Mouse (Mus musculus): ENCODE measurements around the gene Fam189b.

The Fam189b gene

DNA sequence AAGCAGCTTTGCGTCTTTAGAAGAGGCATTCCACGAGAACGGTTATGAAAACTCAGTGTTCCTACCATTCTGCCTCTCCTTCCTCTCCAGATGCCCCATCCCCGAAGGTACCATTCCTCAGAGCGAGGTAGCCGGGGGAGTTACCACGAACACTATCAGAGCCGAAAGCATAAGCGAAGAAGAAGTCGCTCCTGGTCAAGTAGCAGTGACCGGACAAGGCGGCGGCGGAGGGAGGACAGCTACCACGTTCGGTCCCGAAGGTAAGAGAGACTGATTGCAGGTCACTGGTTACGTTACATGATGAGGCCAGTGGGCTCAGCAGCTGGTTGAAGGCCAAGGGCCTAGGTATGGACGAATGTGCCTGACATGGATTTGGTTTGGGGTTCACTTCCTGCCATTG lies 16.0 kb upstream of the Fam189b start:
- no peak for DNase-seq

DNA sequence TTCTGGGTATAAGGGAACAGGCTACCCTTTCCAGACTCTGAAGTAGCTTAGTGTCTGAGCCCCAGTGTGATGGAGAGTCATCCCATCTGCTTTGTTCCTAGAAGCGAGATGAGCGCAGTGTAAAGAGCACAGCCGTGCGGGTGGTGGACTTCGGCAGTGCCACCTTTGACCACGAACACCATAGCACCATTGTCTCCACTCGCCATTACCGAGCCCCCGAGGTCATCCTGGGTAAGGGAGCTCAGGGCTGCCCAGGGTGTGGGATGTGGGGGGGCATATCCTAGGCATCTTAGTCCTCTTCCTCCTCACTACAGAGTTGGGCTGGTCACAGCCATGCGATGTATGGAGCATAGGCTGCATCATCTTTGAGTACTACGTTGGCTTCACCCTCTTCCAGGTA lies 8.1 kb upstream of the Fam189b start:
- no peak for DNase-seq

DNA sequence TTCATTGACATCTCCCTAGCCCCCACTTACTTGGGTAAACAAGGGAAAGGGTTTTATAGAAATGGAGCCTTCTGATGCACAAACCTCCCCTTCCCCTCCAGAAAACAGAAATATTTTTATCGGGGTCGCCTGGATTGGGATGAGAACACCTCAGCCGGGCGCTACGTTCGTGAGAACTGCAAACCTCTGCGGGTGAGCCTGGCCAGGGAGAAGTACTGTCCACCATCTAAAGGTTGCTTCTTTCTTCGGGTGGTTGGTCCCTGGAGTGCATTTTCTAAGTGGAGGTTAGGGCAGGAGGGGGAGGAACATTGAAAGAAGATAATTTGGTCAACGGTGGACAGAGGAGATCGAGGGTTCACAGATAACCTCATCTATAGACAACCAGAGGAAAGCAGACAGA lies 7.4 kb upstream of the Fam189b start:
- no peak for DNase-seq

DNA sequence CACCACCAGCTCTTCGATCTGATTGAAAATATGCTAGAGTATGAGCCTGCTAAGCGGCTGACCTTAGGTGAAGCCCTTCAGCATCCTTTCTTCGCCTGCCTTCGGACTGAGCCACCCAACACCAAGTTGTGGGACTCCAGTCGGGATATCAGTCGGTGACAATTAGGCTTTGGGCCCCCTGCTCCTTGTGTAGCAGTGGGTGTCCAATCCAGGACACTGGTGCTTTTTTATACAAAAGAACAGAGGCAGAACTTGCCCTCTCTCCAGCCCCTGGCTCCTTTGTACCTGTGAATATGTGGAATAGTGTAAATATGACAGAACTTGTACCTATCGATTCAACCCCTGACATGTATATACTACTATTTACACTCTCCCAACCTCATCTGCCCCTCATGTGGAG lies 6.5 kb upstream of the Fam189b start:
- no peak for DNase-seq

DNA sequence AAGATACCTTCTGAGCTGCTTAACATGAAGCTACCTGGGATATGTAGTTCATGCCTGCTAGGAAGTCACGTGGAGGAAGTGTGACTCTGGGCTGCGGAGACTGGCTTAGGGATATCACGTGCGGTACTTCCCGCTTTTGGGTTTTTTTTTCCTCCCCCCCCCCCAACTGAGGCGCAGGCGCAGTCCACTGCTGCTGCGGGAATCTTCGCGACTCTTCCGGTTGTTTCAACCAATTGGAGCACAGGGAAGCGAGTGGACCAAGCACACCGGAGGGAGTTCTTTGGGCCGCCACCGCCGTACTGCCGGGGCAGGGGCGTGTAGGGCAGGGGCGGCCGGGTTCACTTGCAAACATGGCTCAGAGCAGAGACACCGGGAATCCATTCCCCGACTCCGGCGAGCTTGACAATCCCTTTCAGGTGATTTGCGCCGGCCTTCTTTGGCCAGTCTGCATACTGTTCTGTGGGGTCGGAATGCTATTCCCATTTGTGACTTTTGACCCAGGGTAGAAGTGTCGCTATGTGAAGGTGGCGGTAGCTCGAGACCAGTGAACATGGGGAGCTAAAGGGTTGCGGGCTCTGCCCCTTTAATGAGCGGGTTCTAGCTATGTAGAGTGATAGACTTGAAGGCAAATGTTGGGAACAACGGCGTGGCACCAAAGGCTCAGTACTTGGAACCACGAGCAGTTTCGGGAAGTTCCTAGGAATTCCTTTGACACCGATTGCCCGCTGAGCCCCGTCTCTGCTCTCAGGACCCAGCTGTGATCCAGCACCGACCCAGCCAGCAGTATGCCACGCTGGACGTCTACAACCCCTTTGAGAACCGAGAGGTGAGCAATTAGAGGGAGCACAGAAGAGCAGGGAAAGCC lies 5.5 kb upstream of the Fam189b start, which contains the start of gene Scamp3:
Gene Scamp3 (plus strand): TSS at position 232 of the 865 bp plus-strand sequence.
- DNase-seq, result peak; percentile 77 to 78

DNA sequence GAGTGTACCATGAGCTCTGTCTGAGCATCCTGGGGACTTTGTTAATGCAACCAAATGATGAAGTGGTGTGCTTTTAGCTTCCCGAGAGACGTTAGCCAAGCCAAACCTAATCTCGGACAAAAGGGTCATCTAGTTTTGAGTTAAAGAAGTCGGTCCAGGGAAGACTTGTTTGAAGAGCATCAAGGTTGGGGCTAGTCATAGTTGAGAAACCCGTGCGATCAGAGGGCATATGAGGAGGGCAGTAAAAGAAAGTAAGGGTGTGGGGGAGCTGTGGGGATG lies 4.9 kb upstream of the Fam189b start:
- DNase-seq, result no peak

DNA sequence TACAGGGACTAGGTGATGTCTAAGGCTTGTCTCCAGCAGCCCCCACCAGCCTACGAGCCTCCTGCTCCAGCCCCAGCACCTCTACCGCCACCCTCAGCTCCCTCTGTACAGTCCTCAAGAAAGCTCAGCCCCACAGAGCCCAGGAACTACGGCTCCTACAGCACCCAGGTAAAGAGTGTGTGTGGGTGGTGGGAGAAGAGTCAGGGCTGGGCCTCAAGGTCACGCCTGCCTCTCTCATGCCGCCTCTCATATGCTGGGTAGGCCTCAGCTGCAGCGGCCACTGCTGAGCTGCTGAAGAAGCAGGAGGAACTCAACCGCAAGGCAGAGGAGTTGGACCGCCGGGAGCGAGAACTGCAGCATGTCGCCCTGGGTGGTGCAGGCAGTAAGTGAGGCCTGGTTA lies 3.9 kb upstream of the Fam189b start:
- DNase-seq, result no peak

DNA sequence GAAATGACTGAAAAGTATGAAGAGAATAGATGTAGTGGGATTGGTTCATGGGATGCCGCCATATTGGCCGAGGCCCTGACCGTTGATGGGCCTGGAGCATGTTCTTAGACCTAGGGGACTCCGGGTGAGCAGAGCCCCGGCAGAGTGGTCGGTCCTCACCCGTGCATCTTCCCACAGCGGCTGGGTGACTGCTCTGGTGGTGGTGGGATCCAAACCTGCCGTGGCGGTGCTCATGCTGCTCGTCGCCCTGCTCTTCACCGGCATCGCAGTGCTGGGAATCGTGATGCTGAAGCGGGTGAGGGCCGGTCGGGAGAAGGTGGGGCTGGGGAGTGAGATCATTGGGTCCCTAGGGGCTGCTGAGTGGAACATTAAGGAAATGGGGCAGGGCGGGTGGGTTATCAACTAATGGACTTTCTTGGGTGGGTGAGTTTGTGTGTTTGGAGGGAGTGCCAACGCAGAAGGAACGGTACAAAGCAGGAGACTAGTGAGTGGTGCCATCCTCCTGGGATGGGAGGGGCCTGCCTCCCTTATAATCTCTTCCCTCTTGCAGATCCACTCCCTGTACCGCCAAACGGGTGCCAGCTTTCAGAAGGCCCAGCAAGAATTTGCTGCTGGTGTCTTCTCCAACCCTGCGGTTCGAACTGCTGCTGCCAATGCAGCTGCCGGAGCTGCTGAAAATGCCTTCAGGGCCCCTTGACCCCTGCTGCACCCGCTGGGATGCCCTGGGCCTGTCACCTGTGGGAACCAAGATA lies 1.0 kb upstream of the Fam189b start:
- no peak for DNase-seq

DNA sequence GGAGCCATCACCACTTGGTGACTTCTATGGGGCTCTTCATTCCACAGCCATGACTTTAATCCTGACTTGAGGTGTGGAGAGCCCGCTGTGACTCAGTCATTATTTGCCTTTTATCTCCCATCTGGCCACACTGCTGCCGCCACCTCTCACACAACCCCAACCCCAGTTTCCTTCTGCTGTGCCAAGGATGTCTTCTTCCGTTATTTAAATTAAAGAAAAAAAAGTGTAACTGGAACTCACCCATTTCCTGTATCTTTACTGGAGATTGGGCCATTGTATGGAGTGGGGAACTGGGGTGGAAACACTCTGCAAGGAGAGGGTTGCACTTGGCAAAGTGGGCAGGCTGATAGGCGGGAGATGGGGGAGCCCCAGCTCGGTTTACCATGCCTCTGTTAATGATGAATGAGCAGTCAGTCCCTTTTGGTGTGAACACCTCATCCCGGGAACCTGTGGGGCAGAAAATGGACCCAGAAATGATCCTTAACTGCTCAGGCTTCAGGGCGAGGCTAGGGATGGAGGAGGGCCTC lies 349 bp upstream of the Fam189b start:
- DNase-seq, result no peak

DNA sequence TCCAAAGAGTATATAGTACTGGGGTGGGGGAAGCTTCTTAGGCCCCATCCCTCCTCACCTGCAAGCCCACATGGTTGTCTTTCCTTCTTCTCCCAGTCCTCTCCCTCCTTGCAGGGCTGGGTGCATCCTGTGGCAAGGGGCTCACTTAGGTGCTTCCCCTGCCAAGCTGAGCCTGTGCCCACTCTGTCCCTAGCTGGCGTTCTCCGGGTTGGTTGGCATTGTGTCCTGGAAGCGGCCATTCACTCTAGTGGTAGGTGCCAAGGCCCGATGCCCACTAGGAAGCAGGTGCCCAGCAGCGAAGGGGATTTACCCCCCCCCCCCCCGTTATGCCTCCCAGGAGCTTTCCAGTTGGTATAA lies 994 bp downstream of the Fam189b start:
- DNase-seq, result no peak

DNA sequence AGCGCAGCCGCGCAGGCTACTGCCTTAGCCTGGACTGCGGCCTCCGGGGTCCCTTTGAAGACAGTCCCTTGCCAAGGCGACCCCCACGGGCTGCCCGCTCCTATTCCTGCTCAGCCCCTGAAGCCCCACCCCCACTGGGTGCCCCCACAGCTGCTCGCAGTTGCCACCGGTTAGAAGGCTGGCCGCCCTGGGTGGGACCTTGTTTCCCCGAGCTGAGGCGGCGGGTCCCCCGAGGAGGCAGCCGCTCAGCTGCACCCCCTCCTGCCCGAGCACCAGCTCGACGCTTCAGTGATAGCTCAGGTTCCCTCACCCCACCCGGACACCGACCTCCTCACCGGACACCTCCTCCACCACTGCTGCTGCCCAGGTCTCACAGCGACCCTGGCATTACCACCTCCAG lies 4.3 kb downstream of the Fam189b start:
- peak; percentile 28 to 33 for DNase-seq

DNA sequence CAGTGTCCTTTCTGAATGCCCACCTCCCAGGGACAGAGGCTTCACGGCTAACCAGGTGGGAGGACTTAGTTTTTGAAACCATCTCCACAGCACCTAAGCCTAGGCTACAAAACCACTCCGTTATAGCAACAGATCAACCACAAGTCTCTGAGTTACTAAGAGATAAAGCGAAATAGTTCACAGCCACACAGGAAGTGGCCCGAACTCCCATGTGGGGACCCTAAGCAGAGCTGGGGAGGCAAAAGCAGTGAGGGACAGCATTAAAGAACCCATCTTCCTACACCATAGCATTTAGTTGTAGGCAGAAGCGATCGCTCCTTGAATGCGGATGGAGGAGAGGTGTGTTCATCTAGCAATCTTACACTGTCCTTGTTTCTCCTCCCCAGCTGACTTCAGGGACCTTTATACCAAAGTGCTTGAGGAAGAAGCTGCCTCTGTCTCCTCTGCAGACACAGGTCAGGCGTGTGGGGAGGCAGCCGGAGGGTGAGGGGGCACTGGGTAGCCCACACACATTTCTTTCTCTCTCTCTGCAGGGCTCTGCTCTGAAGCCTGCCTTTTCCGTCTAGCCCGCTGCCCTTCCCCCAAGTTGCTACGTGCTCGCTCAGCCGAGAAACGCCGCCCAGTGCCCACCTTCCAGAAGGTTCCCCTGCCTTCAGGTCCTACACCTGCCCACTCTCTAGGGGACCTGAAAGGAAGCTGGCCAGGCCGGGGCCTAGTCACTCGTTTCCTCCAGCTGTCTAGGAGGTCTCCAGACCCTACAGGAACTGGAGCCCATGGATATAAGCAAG lies 4.9 kb downstream of the Fam189b start:
- peak; percentile 26 to 35 for DNase-seq

DNA sequence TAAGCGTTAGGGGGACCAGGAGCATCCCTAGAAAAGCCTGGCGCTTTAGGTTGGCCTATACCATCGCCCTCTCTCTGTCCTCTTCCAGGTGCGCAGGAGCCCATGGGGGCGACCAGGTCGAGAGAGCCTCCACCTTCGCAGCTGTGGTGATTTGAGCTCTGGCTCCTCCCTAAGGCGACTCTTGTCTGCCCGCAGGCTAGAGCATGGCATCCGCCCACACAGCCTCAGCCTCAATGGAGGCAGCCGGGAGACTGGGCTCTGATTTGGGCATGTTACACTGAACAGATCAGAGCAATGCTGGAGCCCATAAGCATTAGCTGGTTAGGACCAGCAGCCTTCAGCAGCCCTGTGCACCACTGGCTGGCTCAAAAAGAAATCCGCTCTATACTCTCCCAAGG lies 5.5 kb downstream of the Fam189b start:
- DNase-seq, result peak; percentile 29

DNA sequence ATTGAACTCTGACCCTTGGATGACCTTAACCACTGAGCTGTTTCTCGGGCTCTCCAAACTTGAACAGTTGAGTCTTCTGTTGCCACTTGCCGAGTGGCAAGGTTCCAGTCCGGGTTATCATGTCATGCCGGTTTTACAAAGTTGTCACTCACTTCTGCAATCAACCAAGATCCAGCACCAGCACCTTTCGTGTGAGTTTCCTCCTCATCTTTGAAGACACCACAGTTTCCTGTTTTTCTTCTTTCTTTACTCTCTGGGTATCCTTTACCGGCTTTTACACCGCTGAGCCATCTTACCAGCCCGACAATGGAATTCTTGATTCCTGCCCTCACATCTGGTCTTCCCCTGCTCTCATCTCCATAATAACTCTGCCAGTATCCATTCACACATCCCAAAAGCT lies 7.5 kb downstream of the Fam189b start:
- peak in 1 of 2 experiments; percentile 27 for DNase-seq

DNA sequence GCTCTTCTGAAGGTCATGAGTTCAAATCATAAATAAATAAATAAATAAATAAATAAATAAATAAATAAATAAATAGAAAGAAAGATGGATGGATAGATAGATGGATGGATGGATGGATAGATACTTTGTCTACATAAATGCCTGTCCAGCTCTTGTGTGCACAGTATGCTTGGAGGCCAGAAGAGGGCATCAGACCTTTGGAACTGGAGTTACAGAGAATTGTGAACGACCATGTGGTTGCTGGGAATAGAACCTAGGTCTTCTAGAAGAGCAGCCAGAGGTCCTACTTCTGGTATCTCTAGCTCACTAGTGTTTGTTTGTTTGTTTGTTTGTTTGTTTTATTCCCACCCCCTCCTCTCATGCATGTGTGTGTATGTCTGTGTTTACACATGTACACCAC lies 10.4 kb downstream of the Fam189b start:
- DNase-seq, result no peak

DNA sequence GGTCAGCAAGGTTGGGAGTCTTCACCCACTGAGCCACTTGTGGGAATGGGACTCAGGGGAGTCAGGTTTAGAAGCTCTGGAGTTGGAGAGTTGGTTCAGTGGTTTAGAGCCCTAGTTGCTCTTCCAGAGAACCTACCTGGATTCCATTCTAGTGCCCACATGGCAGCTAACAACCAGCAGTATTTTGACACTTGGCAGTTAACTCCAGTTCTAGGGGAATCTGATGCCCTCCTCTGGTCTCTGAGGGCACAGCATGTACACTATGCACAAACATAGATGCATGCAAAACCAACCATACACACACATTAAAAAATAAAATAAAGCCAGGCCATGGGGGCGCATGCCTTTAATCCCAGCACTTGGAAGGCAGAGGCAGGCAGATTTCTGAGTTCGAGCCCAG lies 10.9 kb downstream of the Fam189b start:
- DNase-seq, result peak; percentile 55 to 62

DNA sequence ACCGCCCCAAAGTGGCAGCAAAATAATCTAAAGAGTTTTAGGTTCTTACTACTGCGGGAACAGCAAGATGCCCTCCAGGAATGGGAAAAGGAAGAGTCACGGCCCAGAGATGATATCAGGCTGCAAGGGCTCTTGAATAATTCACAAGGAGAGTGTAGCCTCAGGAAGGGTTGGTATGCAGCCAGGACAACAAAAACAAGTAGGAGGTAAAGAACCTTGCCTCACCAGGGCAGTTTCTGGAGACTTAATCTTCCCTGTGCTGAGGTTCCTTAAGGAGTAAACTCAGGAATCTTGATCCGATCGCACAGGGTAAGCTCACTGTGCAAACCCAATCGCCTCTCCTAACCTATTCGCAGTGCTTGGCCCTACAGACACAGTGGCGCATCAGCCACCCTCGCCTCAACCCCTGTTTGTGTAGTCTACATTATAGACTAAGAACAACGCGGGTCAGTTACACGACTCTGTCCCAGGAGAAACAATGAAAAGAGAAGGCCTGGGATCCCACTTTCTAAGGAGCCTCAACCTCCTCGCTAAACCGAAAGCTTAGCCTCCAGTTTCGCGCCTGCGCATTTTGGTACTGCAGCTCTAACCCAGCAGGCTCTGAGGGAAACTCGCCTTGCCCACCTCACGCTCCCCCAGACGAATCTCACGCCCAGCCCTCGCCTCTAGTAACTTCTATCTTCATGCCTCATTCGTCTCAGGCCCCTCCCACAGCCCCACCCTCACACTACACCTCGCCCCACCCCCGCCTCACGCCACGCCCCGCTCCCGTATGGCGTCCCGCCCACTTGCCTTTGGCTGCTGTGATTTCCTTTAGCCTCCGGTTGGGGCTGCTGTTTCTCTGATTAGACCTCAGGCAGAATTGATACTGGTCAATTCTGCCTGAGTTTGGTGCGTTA lies 13.3 kb downstream of the Fam189b start:
- peak; percentile 89 to 92 for DNase-seq

DNA sequence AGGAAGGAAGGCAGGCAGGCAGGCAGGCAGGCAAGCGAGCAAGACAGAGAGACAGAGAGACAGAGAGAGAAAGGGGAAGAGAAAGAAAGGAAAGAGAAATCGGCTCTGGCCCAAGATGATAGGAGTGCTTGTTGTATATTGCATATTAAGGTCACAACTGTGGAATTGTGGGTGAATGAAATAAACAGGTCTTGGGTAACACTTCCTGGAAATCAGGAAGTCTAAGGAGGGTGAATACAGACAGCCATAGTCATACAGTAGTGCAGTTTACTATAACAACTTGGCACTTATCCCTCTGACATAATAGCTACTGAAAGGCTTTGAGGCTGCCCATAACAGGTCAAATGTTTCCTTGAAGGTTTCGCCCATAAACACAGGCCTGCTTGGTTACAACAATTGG lies 16.9 kb downstream of the Fam189b start:
- no peak for DNase-seq

DNA sequence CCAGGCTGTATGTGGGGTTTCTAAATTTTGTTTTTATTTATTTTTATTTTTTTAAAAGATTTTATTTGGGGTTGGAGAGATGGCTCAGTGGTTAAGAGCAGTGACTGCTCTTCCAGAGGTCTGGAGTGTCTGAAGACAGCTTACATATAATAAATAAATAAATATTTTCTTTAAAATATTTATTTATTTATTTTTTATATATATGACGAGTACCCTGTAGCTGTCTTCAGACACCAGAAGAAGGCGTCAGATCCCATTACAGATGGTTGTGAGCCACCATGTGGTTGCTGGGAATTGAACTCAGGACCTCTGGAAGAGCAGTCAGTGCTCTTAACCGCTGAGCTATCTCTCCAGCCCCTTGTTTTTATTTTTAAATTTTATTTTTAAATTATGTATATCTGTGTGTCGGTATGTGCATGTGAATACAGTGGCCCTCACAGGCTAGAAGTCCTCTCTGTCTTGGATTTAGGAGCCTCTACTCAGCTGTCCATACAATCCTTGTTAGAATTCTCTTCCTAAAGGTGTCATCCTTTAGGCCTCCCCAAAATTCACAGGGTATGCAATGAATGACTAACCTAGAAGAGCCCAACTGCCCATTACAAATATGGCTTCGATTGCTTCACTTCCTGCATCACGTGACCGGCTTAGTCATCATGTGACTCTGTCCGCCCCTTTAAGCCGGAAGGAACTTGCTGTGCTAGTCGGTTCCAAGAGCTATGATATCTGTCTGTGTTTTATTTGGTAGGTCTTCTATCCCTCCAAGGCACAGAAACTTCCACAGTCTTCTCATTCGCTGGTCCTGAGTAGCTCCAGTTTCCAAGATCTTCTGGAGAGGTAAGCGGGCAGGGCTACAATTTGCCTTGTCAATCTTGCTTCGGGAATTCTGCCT lies 19.6 kb downstream of the Fam189b start, which contains the start of gene Gba:
Gene Gba (plus strand): TSS at position 676 of the 889 bp plus-strand sequence.
- DNase-seq, result peak; percentile 87 to 89

DNA sequence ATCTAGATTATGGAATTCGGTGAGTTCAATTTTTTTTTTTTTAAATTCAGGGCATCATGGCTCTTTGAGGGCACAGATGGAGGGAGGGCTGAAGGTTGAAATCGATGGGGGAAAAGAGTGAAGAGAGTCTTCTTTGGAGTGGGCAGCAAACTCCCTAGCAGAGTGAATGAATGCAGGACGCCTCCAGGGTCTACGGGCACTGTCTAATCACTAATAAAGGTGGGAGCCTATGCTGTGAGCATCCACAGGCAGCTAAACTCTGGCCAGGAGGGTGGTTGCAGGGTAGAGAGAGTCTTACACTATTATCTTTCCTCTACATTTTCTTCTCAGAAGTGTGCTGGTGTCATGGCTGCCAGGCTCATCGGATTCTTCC lies 20.2 kb downstream of the Fam189b start:
- DNase-seq, result no peak

DNA sequence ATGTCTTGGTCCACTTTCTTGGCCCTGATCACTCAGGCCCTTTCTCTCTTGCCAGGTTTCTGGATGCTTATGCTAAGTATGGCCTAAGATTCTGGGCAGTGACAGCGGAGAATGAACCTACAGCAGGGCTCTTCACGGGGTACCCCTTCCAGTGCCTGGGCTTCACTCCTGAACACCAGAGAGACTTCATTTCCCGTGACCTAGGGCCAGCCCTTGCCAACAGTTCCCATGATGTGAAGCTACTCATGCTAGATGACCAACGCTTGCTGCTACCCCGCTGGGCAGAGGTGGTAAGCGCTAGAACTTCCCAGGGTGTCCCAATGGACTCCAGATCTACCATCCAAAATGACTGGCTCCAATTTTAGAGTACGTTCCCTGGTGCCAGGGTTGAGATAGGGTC lies 23.1 kb downstream of the Fam189b start:
- DNase-seq, result no peak
